Mouse (Mus musculus) kidney, postnatal 0 days (tissue): ENCODE measurements around the gene Pxk. TPM values are rescaled to one million over a fixed set of nuclear protein-coding genes. Genes with fewer than 3 reads are reported as not detected.

Source experiments
- ATAC-seq: fragments of 200-750 bp; cut with Nextera tagmentation; replicated peaks from 2 replicates; pipeline ENCODE4 v1.8.0; 2017; ENCODE audit warnings: low read depth, moderate number of reproducible peaks, moderate TSS enrichment, moderate library complexity; ENCODE audit not compliant: low FRiP score
- DNase-seq: peaks from one replicate; pipeline ENCODE4 v3.0.0-alpha.2; 2016; ENCODE audit warnings: low spot score
- H3K27ac ChIP-seq: fragments of 300-500 bp; sonication (generic); 2 replicates; pipeline ENCODE4 v1.5.1; 2014; ENCODE audit warnings: mild to moderate bottlenecking
- H3K27me3 ChIP-seq: fragments of 300-500 bp; sonication (generic); 2 replicates; pipeline ENCODE4 v1.6.1; 2014; ENCODE audit warnings: low read length, mixed read lengths; ENCODE audit not compliant: insufficient read depth
- H3K36me3 ChIP-seq: fragments of 300-500 bp; sonication (generic); 2 replicates; pipeline ENCODE4 v1.6.1; 2014; ENCODE audit warnings: low read length, mixed read lengths; ENCODE audit not compliant: insufficient read depth
- H3K4me1 ChIP-seq: fragments of 300-500 bp; sonication (generic); replicated peaks from 2 replicates; pipeline ENCODE4 v1.6.1; 2014; ENCODE audit warnings: antibody characterized with exemption, low read length, mixed read lengths; ENCODE audit not compliant: insufficient read depth
- H3K4me2 ChIP-seq: fragments of 300-500 bp; sonication (generic); 2 replicates; pipeline ENCODE4 v1.6.1; 2014; ENCODE audit warnings: mild to moderate bottlenecking, low read length, moderate library complexity, mixed read lengths
- H3K4me3 ChIP-seq: fragments of 300-500 bp; sonication (generic); replicated peaks from 2 replicates; pipeline ENCODE4 v1.5.1; 2014; ENCODE audit warnings: low read depth, low read length
- H3K9ac ChIP-seq: fragments of 300-500 bp; sonication (generic); 2 replicates; pipeline ENCODE4 v1.6.1; 2014; ENCODE audit warnings: low read depth, low read length
- H3K9me3 ChIP-seq: fragments of 300-500 bp; sonication (generic); replicated peaks from 2 replicates; pipeline ENCODE4 v1.6.1; 2016; ENCODE audit warnings: low read length, inconsistent platforms, mixed read lengths
- CTCF ChIP-seq: IDR thresholded peaks from 2 replicates; pipeline ENCODE4 v1.5.1; 2016; ENCODE audit warnings: antibody characterized with exemption, low read depth, mild to moderate bottlenecking, moderate library complexity
- WGBS: fragments of 180-500 bp; shearing (Covaris S2); extraction: QIAGEN DNeasy Blood & Tissue Kit; methylation state at CpG from one replicate; pipeline ENCODE4 v1.1.7; 2014; 5-methylcytosine and 5-hydroxymethylcytosine counted together
- polyA plus RNA-seq: library from polyadenylated mRNA; unstranded; fragments of >200 nt; fragmentation: Nextera tagmentation; extraction: Ambion mirVana; gene quantifications from 2 replicates; pipeline ENCODE4 v1.2.1, GENCODE M21; 2015

Pxk gene
- polyA plus RNA-seq, 1 experiment from 2014 or later: 39.4 TPM

GRCm38 (mm10) chr14:8059938-8060337 is 38.1 kb upstream of the Pxk start:
- Histone ChIP-seq H3K27me3 (no peaks in the 10 kb centered on the region), H3K9me3 (no peaks in the 10 kb centered on the region), H3K4me2 (no peak overlapping the region), H3K4me1 (no peaks in the 10 kb centered on the region), H3K4me3 (no peak overlapping the region), H3K36me3 (no peaks in the 10 kb centered on the region), H3K9ac (no peak overlapping the region), H3K27ac (no peak overlapping the region)
- WGBS: 93% methylated on average over 7 of the region's 7 CpGs
- DNase-seq (no peak), ATAC-seq (no peak)
- no peak for TF ChIP-seq CTCF

GRCm38 (mm10) chr14:8062076-8062475 is 35.9 kb upstream of the Pxk start:
- TF ChIP-seq CTCF: no peak
- DNase-seq (peak; percentile 4), ATAC-seq (no peak; the same call in 1 of the 2 replicates)
- H3K4me2 ChIP-seq: no peak overlapping the region
- H3K9me3 ChIP-seq: no peaks in the 10 kb centered on the region
- H3K27me3 ChIP-seq: no peaks in the 10 kb centered on the region
- no peak overlapping the region for H3K4me3 ChIP-seq
- no peaks in the 10 kb centered on the region for H3K36me3 ChIP-seq
- H3K27ac ChIP-seq: 0 out of 2 replicates have a peak overlapping the region, but pooled peaks have one; percentile 44
- no peak overlapping the region for H3K9ac ChIP-seq
- H3K4me1 ChIP-seq: no peaks in the 10 kb centered on the region
- 32% methylated on average over 3 of the region's 3 CpGs for WGBS

- Histone ChIP-seq H3K9me3 (no peaks in the 10 kb centered on the region), H3K4me1 (no peaks in the 10 kb centered on the region), H3K27ac (0 out of 2 replicates have a peak overlapping the region, but pooled peaks have one; percentile 44), H3K9ac (no peak overlapping the region), H3K36me3 (no peaks in the 10 kb centered on the region), H3K4me2 (no peak overlapping the region), H3K27me3 (no peaks in the 10 kb centered on the region), H3K4me3 (no peak overlapping the region)
- no peak for ATAC-seq
- no peak for TF ChIP-seq CTCF
- 35% methylated on average over 3 of the region's 3 CpGs for WGBS
- peak; percentile 13 for DNase-seq
Observed at GRCm38 (mm10) chr14:8062537-8063301, 35.3 kb upstream of the Pxk start.

- H3K9me3 ChIP-seq: no peaks in the 10 kb centered on the region
Observed at GRCm38 (mm10) chr14:8063835-8064785, 33.9 kb upstream of the Pxk start.

GRCm38 (mm10) chr14:8080165-8080679 is 17.8 kb upstream of the Pxk start, which contains the start of gene Rpp14:
Rpp14 (plus strand) TSS chr14:8080367.
- peaks cover 10% of the 10 kb centered on the region for H3K36me3 ChIP-seq
- no peaks in the 10 kb centered on the region for H3K27me3 ChIP-seq
- WGBS: under 1% methylated on average over 47 of the region's 47 CpGs
- peak; percentile 96 for DNase-seq
- peak; percentile 95 for ATAC-seq
- peak within 1 kb of the TSS; percentile 99 for H3K27ac ChIP-seq
- no peaks in the 10 kb centered on the region for H3K9me3 ChIP-seq
- H3K4me1 ChIP-seq: 0 out of 2 replicates have a peak, but pooled peaks cover 9% of the 10 kb centered on the region
- peak within 1 kb of the TSS; percentile 77 for H3K9ac ChIP-seq
- peak within 1 kb of the TSS; percentile 70 for H3K4me3 ChIP-seq
- H3K4me2 ChIP-seq: peak within 1 kb of the TSS; percentile 79
- TF ChIP-seq CTCF: peak; percentile 99

More at GRCm38 (mm10) chr14:8063835-8064785, 33.9 kb upstream of the Pxk start:
- 88% methylated on average over 8 of the region's 8 CpGs for WGBS
- H3K27me3 ChIP-seq: no peaks in the 10 kb centered on the region
- no peak for DNase-seq
- no peak overlapping the region for H3K27ac ChIP-seq
- H3K4me3 ChIP-seq: no peak overlapping the region
- ATAC-seq: no peak
- no peaks in the 10 kb centered on the region for H3K4me1 ChIP-seq
- no peak overlapping the region for H3K9ac ChIP-seq
- no peaks in the 10 kb centered on the region for H3K36me3 ChIP-seq
- no peak for TF ChIP-seq CTCF
- H3K4me2 ChIP-seq: no peak overlapping the region

- 1% methylated on average over 11 of the region's 11 CpGs for WGBS
- 0 out of 2 replicates have a peak, but pooled peaks cover 9% of the 10 kb centered on the region for H3K4me1 ChIP-seq
- H3K27ac ChIP-seq: peak overlapping the region; percentile 99
- H3K36me3 ChIP-seq: peaks cover 15% of the 10 kb centered on the region
- ATAC-seq (peak; percentile 58), DNase-seq (peak; percentile 58)
- H3K9ac ChIP-seq: peak overlapping the region; percentile 77
- no peak for TF ChIP-seq CTCF
- H3K4me2 ChIP-seq: peak overlapping the region; percentile 79
- H3K4me3 ChIP-seq: peak overlapping the region; percentile 70
- no peaks in the 10 kb centered on the region for H3K9me3 ChIP-seq
- no peaks in the 10 kb centered on the region for H3K27me3 ChIP-seq
Observed at GRCm38 (mm10) chr14:8080718-8081117, 17.3 kb upstream of the Pxk start.
